Mouse (Mus musculus) testis, adult 2 months (tissue): ENCODE data around the gene Cd53.

Experiments used
- CTCF ChIP-seq: fragments of 200-500 bp; IDR thresholded peaks from 2 replicates; pipeline ENCODE4 v1.5.1; 2012; ENCODE audit warnings: low read depth, mild to moderate bottlenecking, inconsistent platforms, low read length, moderate library complexity; ENCODE audit not compliant: control insufficient read depth, insufficient read depth, insufficient replicate concordance
- POLR2A ChIP-seq: fragments of 200-500 bp; IDR thresholded peaks from 2 replicates; pipeline ENCODE4 v1.6.1; 2012; ENCODE audit warnings: low read depth, mild to moderate bottlenecking, inconsistent platforms, low read length, moderate library complexity; ENCODE audit not compliant: control insufficient read depth

DNA sequence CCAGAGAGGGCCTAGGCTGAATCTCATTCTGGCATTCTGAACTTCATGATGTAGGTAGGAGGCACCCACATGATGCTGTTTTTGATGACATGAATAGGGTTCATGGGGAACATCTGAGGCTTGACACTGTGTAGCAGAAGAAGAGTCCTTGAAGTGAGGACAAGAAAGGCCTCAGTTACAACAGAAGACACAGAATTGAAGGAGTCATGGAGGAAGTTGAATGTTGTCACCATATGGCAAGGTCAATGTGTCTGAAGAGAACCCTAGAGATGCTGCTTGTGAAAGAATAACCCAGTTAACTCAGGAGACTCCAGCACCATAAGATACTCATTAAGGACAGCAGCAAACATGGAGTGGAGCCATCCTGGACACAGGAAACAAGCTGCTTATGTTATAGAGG is 8.1 kb upstream of the Cd53 start:
- TF ChIP-seq CTCF (no peak), POLR2A (no peak)
